In genomic region chr3:53248158-53248874, GRCm38 (mm10) we compare ENCODE assay signal across 30 mouse cellular contexts.
A peak's percentile ranks its signal among the peaks of the same experiment; 100 is the strongest.
DNase-seq lines count a peak whose midpoint lies in the region; ATAC-seq lines count a peak whose summit lies in the region.
"Had no signal": no experiment of that assay in that cellular context is flagged by ENCODE, and none has a peak within 500 bp of the region (broad histone marks: within the 10 kb centered on the region; RNA-seq: fewer than 3 reads in every experiment).

No protein-coding gene starts in this region.

- H3K4me3 ChIP-seq in hindbrain, embryonic 12.5 days = no peak overlapping the region
- no peak overlapping the region for H3K4me3 ChIP-seq in hindbrain, embryonic 11.5 days (ENCODE audit: low read depth, low read length)
- no peak overlapping the region for H3K4me3 ChIP-seq in midbrain, embryonic 14.5 days (replicated peaks; ENCODE audit: low read depth, low read length)
- H3K4me3 ChIP-seq: embryonic facial prominence, embryonic 10.5 days; embryonic facial prominence, embryonic 15.5 days; heart, embryonic 13.5 days; myocyte; neural tube, embryonic 12.5 days had no signal

- H3K4me1 ChIP-seq in hindbrain, embryonic 12.5 days = peaks cover 17% of the 10 kb centered on the region
- H3K4me1 ChIP-seq in hindbrain, embryonic 11.5 days (replicated peaks; ENCODE audit: control insufficient read depth, insufficient read depth, low read length) = no peaks in the 10 kb centered on the region
- H3K4me1 ChIP-seq in midbrain, embryonic 14.5 days (ENCODE audit: control insufficient read depth, insufficient read depth, low read length) = peaks cover 8% of the 10 kb centered on the region
- H3K4me1 ChIP-seq: embryonic facial prominence, embryonic 15.5 days had no signal

- no peaks in the 10 kb centered on the region for H3K9me3 ChIP-seq in hindbrain, embryonic 12.5 days (replicated peaks)
- no peaks in the 10 kb centered on the region for H3K9me3 ChIP-seq in hindbrain, embryonic 11.5 days (ENCODE audit: control insufficient read depth, low read length)
- no peaks in the 10 kb centered on the region for H3K9me3 ChIP-seq in midbrain, embryonic 14.5 days (ENCODE audit: control insufficient read depth, low read length)
- H3K9me3 ChIP-seq: embryonic facial prominence, embryonic 10.5 days; embryonic facial prominence, embryonic 15.5 days; neural tube, embryonic 12.5 days had no signal

- DNase-seq in hindbrain, embryonic 11.5 days (ENCODE audit: low spot score) = no peak
- peak; percentile 35 for DNase-seq in retina, postnatal 1 day
- DNase-seq in retina, embryonic 14.5 days (ENCODE audit: low spot score) = no peak
- peak; percentile 40 for DNase-seq in midbrain, embryonic 14.5 days
- DNase-seq in gastrocnemius, adult 18-20 months (ENCODE audit: low spot score) = no peak
- DNase-seq in heart, postnatal 14 days = no peak
- DNase-seq: adrenal gland, postnatal 25 days; B cell, adult 2 months; cerebellum, adult 2 months; cerebellum, postnatal 25 days; kidney, adult 8-10 months; kidney, postnatal 4 days; layer of hippocampus, postnatal 36 days; left cerebral cortex, postnatal 4 days; liver; lung, embryonic 14.5 days; lung, postnatal 14 days; thymus, adult 18-20 months; thymus, postnatal 25 days had no signal

- intact Hi-C loops in heart, postnatal 14 days (cut with DNase I) = loop anchor here (10.0 kb wide), 1 partner anchor 196 kb away; no protein-coding TSS in a partner anchor

- WGBS in hindbrain, embryonic 12.5 days = 30% methylated on average over 10 of the region's 10 CpGs
- 47% methylated on average over 10 of the region's 10 CpGs for WGBS in hindbrain, embryonic 11.5 days
- 8% methylated on average over 10 of the region's 10 CpGs for WGBS in midbrain, embryonic 14.5 days

- 0 out of 2 replicates have a peak, but pooled peaks have one; percentile 38 for ATAC-seq in hindbrain, embryonic 12.5 days (ENCODE audit: low FRiP score)
- ATAC-seq in hindbrain, embryonic 11.5 days (ENCODE audit: low FRiP score) = no peak
- no peak for ATAC-seq in midbrain, embryonic 14.5 days (ENCODE audit: low FRiP score, low TSS enrichment)
- ATAC-seq: forebrain, embryonic 14.5 days; intestine, embryonic 16.5 days had no signal

- H3K9ac ChIP-seq in hindbrain, embryonic 12.5 days = no peak overlapping the region
- no peak overlapping the region for H3K9ac ChIP-seq in hindbrain, embryonic 11.5 days (ENCODE audit: low read depth, low read length)
- H3K9ac ChIP-seq in midbrain, embryonic 14.5 days (replicated peaks; ENCODE audit: low read length) = no peak overlapping the region
- H3K9ac ChIP-seq: embryonic facial prominence, embryonic 15.5 days; heart, embryonic 13.5 days; liver, embryonic 14.5 days; lung, embryonic 14.5 days; neural tube, embryonic 12.5 days had no signal

- no peaks in the 10 kb centered on the region for H3K36me3 ChIP-seq in hindbrain, embryonic 12.5 days
- H3K36me3 ChIP-seq in hindbrain, embryonic 11.5 days (ENCODE audit: control insufficient read depth, insufficient read depth, low read length) = no peaks in the 10 kb centered on the region
- no peaks in the 10 kb centered on the region for H3K36me3 ChIP-seq in midbrain, embryonic 14.5 days (ENCODE audit: control insufficient read depth, insufficient read depth, low read length)
- H3K36me3 ChIP-seq: embryonic facial prominence, embryonic 10.5 days; embryonic facial prominence, embryonic 15.5 days; neural tube, embryonic 12.5 days had no signal

- no peaks in the 10 kb centered on the region for H3K27me3 ChIP-seq in hindbrain, embryonic 12.5 days
- no peaks in the 10 kb centered on the region for H3K27me3 ChIP-seq in hindbrain, embryonic 11.5 days (ENCODE audit: control insufficient read depth, insufficient read depth, low read length)
- H3K27me3 ChIP-seq in midbrain, embryonic 14.5 days (ENCODE audit: control insufficient read depth, insufficient read depth, low read length) = no peaks in the 10 kb centered on the region
- H3K27me3 ChIP-seq: embryonic facial prominence, embryonic 15.5 days; heart, embryonic 13.5 days; neural tube, embryonic 12.5 days had no signal

- no peak overlapping the region for H3K27ac ChIP-seq in hindbrain, embryonic 12.5 days
- no peak overlapping the region for H3K27ac ChIP-seq in hindbrain, embryonic 11.5 days (ENCODE audit: low read depth, low read length)
- H3K27ac ChIP-seq in midbrain, embryonic 14.5 days (replicated peaks; ENCODE audit: low read depth, low read length) = no peak overlapping the region
- H3K27ac ChIP-seq: embryonic facial prominence, embryonic 10.5 days; embryonic facial prominence, embryonic 15.5 days; heart, embryonic 13.5 days; kidney, postnatal 0 days; liver, embryonic 14.5 days; neural tube, embryonic 12.5 days; stomach, postnatal 0 days had no signal

- H3K4me2 ChIP-seq in hindbrain, embryonic 12.5 days (replicated peaks) = no peak overlapping the region
- H3K4me2 ChIP-seq in hindbrain, embryonic 11.5 days (replicated peaks; ENCODE audit: low read depth, low read length) = no peak overlapping the region
- no peak overlapping the region for H3K4me2 ChIP-seq in midbrain, embryonic 14.5 days (ENCODE audit: low read length)
- H3K4me2 ChIP-seq: embryonic facial prominence, embryonic 15.5 days; heart, embryonic 13.5 days; lung, embryonic 14.5 days; neural tube, embryonic 12.5 days had no signal

Comparison
In these comparisons a context has a peak if more than half of its experiments do, and no peak if none do; other contexts are left out.
1. DNase-seq: peak in retina, postnatal 1 day (single experiment) and midbrain, embryonic 14.5 days (single experiment); none in hindbrain, embryonic 11.5 days (single experiment), retina, embryonic 14.5 days (single experiment), gastrocnemius, adult 18-20 months (single experiment) and heart, postnatal 14 days (0 of 2).